Mouse (Mus musculus) leukemia stem cell, adult 10-12 weeks (primary cell): Measurements from ENCODE around the gene Acsm1. TPM values are rescaled to one million over a fixed set of nuclear protein-coding genes. Genes with fewer than 3 reads are reported as not detected.

Experiments used
- polyA plus RNA-seq: library from polyadenylated mRNA; stranded (reverse); fragments of >175 nt; gene quantifications from 2 replicates; pipeline ENCODE4 v1.2.3, GENCODE M21; 2012; ENCODE audit warnings: low replicate concordance

The Acsm1 gene
- polyA plus RNA-seq = not detected in 2 replicates

DNA sequence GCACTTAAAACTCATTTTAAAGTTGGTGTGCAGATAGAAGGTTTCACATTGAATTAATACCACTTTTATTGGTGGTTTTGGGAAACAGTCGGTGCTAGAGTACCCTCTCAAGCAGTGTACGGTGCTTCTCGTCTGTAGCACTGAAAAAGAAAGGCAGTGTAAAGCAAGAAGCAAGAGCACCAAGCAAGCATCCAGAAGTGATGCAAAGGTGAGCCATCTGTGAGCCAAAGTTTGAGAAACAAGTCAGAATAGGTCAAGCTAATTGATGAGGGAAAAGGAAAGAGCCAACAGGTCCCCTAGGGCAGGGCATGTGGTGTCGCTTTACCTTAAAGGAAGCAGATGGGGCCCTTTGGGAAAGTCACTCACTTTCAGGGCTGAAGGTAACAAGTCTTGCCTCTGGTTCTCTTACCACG is at the start of gene Acsm1:
Gene Acsm1 (plus strand): TSS at position 363 of the 413 bp plus-strand sequence.

DNA sequence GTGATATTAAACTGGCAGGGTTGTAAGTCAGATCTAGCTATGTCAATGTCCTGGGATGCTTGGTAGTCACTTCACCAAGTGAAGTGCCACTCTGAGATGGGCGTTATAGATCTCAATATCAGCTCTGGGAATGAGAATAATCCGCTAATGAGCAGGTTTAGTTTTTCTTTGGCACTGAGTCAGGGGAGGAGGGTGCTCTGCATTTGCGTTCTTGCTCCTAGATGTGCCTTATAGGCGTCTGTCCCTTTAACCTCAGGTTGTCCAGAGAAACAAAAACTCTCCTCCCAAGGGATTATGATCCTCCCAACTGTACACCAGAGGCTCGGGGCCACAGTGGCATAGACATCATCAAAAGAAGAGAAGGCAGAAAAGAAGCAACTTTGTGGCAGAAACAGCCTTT is 82.9 kb downstream of the Acsm1 start, which contains the start of gene Acsm4:
Gene Acsm4 (plus strand): TSS at position 301 of the 400 bp plus-strand sequence.

Other genes starting within 250 kb of the Acsm1 start
- not detected in 2 replicates for gene Gp2, start 147.7 kb upstream of the Acsm1 start, polyA plus RNA-seq
- gene Umod, start 127.7 kb upstream of the Acsm1 start, polyA plus RNA-seq = not detected in 2 replicates
- gene Acsm5, start 87.6 kb upstream of the Acsm1 start, polyA plus RNA-seq = not detected in 2 replicates
- gene Pdilt, start 83.5 kb upstream of the Acsm1 start, polyA plus RNA-seq = not detected in 2 replicates
- not detected in 2 replicates for gene Acsm2, start 52.7 kb upstream of the Acsm1 start, polyA plus RNA-seq
- not detected in 2 replicates for gene Acsm4, start 83.0 kb downstream of the Acsm1 start, polyA plus RNA-seq
- 40.5 and 41.0 TPM in 2 replicates for gene Thumpd1, start 113.8 kb downstream of the Acsm1 start, polyA plus RNA-seq
- not detected in 2 replicates for gene Acsm3, start 153.9 kb downstream of the Acsm1 start, polyA plus RNA-seq
- gene Rexo5, start 187.0 kb downstream of the Acsm1 start, polyA plus RNA-seq = 2.7 and 5.1 TPM in 2 replicates
- gene Eri2, start 187.0 kb downstream of the Acsm1 start, polyA plus RNA-seq = 0.54 and 1.5 TPM in 2 replicates